Mouse (Mus musculus): ENCODE data around the gene Sh3pxd2a.

GRCm38 (mm10) chr19:47306128-47306916, 157.9 kb downstream of the Sh3pxd2a start:
- no peak for TF ChIP-seq POLR2A (IDR thresholded peaks at IDR 0.05; ENCODE audit: extremely low read depth, insufficient read depth, low read length)
- no peak for TF ChIP-seq CTCF (IDR thresholded peaks at IDR 0.05; ENCODE audit: extremely low read depth, insufficient read depth, low read length)

All from cortical plate, adult 2 months (tissue).